Mouse (Mus musculus) forebrain, embryonic 10.5 days (tissue): ENCODE data around the gene Ccdc141. TPM values are rescaled to one million over a fixed set of nuclear protein-coding genes. Genes with fewer than 3 reads are reported as not detected.

Source experiments
- DNase-seq: peaks from one replicate; pipeline ENCODE4 v3.0.0-alpha.2; 2017; ENCODE audit warnings: low spot score; ENCODE audit errors: extremely low spot score
- H3K27ac ChIP-seq: fragments of 300-500 bp; sonication (generic); 2 replicates; pipeline ENCODE4 v1.5.1; 2016; ENCODE audit warnings: mild to moderate bottlenecking
- H3K27me3 ChIP-seq: fragments of 300-500 bp; sonication (generic); 2 replicates; pipeline ENCODE4 v1.6.1; 2016; ENCODE audit warnings: mild to moderate bottlenecking; ENCODE audit not compliant: poor library complexity, severe bottlenecking
- H3K36me3 ChIP-seq: fragments of 300-500 bp; sonication (generic); replicated peaks from 2 replicates; pipeline ENCODE4 v1.6.1; 2016; ENCODE audit warnings: mild to moderate bottlenecking, moderate library complexity
- H3K4me1 ChIP-seq: fragments of 300-500 bp; sonication (generic); 2 replicates; pipeline ENCODE4 v1.6.1; 2016
- H3K4me3 ChIP-seq: fragments of 300-500 bp; sonication (generic); 2 replicates; pipeline ENCODE4 v1.5.1; 2016; ENCODE audit warnings: mild to moderate bottlenecking, moderate library complexity
- H3K9me3 ChIP-seq: fragments of 300-500 bp; sonication (generic); 2 replicates; pipeline ENCODE4 v1.6.1; 2016; ENCODE audit warnings: mild to moderate bottlenecking, moderate library complexity
- WGBS: fragments of 180-500 bp; shearing (Covaris S2); methylation state at CpG from one replicate; pipeline ENCODE4 v1.1.7; 2016; 5-methylcytosine and 5-hydroxymethylcytosine counted together
- polyA plus RNA-seq: library from polyadenylated mRNA; unstranded; fragments of >200 nt; fragmentation: Nextera tagmentation; extraction: Ambion mirVana; gene quantifications from 2 replicates; pipeline ENCODE4 v1.2.1, GENCODE M21; 2016

The Ccdc141 gene
- polyA plus RNA-seq, 1 experiment from 2014 or later = 2.6 TPM

DNA sequence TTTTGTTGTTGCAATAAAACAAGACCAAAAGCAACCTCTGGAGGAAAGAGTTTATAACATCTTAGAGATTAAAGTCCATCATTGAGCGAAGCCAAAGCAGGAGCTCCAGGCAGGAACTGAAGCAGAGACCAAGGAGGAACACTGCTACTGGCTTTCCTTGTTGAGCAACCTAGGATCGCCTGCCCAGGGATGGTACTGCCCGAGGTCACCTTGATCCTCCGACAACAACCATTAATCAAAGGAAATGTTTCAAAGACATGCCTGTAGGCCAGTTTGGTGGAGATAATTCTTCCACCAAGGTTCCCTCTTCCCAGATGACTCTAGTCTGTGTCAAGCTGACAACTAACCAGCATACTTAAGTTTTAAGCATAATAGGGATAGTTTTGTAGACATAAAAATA lies 91.7 kb downstream of the Ccdc141 start:
- no peak overlapping the region for H3K27ac ChIP-seq
- no peaks in the 10 kb centered on the region for H3K9me3 ChIP-seq
- 89% methylated on average over 4 of the region's 4 CpGs for WGBS
- H3K36me3 ChIP-seq = no peaks in the 10 kb centered on the region
- no peak overlapping the region for H3K4me3 ChIP-seq
- peaks cover 10% of the 10 kb centered on the region for H3K4me1 ChIP-seq
- H3K27me3 ChIP-seq = no peaks in the 10 kb centered on the region
- DNase-seq = no peak

- 38% methylated on average over 6 of the region's 6 CpGs for WGBS
- no peak overlapping the region for H3K27ac ChIP-seq
- no peaks in the 10 kb centered on the region for H3K27me3 ChIP-seq
- DNase-seq = no peak
- H3K4me3 ChIP-seq = no peak overlapping the region
- H3K4me1 ChIP-seq = peaks cover 16% of the 10 kb centered on the region
- no peaks in the 10 kb centered on the region for H3K36me3 ChIP-seq
- no peaks in the 10 kb centered on the region for H3K9me3 ChIP-seq
These were observed 96.1 kb downstream of the Ccdc141 start for GRCm38 (mm10) chr2:77074373-77074772.

DNA sequence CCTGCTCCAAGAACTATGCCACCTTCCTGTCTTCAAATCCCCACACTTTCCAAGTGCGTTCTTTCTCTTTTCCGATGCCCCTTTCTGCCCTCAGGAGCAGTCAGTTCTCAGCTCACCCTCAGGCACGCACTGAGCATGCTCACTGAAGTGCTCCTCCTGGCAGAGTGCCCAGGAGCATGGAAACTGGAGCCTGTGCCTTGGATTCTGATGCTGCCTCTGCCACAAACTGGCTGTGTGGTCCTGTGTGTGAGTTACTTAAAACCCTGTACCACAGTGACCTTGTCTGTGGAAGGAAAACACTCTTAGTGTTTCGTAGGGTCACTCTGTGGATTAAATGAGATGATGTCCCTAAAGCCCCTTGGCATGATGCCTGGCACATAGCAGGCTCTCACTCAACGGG lies 96.5 kb downstream of the Ccdc141 start:
- Histone ChIP-seq H3K4me1 (peaks cover 16% of the 10 kb centered on the region), H3K27me3 (no peaks in the 10 kb centered on the region), H3K4me3 (no peak overlapping the region), H3K27ac (no peak overlapping the region), H3K9me3 (no peaks in the 10 kb centered on the region), H3K36me3 (no peaks in the 10 kb centered on the region)
- no peak for DNase-seq
- 71% methylated on average over 5 of the region's 5 CpGs for WGBS

DNA sequence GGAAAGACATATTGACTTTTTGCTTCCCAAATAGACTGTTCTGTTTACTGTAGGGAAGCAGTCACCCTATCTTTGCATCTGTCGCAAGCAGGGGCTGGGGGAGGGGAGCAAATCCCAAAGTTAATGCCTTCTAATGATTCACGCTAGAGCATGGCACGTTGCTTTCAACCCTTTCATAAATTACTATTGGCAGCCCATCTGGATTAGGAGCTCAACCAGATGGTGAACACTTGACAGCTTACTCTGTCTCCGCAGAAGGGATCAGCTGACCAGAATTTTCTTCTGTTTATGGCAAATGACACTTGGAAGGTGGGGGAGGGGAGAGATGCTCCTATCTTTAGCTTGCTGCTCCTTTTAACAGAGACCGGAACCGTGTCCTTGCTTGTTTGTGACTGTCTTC lies 105.1 kb downstream of the Ccdc141 start:
- no peak for DNase-seq

DNA sequence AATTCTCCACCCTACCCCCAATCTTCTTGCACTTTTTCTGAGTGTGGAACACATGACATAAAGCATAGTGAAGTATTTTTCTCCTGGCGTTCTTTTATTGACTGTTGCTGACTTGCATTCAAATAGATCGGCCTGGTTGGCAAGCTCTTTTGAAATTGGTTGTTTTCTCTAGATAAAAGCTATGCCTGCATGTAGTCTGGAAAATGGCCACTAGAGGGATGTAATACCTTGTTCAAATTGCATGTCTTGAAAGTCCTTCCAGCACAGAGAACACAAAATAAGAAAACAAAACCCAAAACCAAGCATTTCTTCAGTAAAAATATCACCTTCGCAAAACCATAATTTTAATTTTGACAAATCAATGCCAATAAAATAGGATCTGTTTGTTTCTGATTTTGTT lies 108.6 kb downstream of the Ccdc141 start:
- 52% methylated on average over 3 of the region's 3 CpGs for WGBS
- Histone ChIP-seq H3K4me1 (peaks cover 34% of the 10 kb centered on the region), H3K9me3 (no peaks in the 10 kb centered on the region), H3K27ac (no peak overlapping the region), H3K27me3 (peaks cover 4% of the 10 kb centered on the region; the same call in 1 of the 2 replicates), H3K4me3 (no peak overlapping the region), H3K36me3 (no peaks in the 10 kb centered on the region)
- no peak for DNase-seq

More for the DNA sequence above, 105.1 kb downstream of the Ccdc141 start:
- H3K4me1 ChIP-seq = peaks cover 10% of the 10 kb centered on the region
- H3K27ac ChIP-seq = no peak overlapping the region
- WGBS = 49% methylated on average over 6 of the region's 6 CpGs
- H3K4me3 ChIP-seq = no peak overlapping the region
- no peaks in the 10 kb centered on the region for H3K36me3 ChIP-seq
- no peaks in the 10 kb centered on the region for H3K9me3 ChIP-seq
- H3K27me3 ChIP-seq = peaks cover 4% of the 10 kb centered on the region; the same call in 1 of the 2 replicates

DNA sequence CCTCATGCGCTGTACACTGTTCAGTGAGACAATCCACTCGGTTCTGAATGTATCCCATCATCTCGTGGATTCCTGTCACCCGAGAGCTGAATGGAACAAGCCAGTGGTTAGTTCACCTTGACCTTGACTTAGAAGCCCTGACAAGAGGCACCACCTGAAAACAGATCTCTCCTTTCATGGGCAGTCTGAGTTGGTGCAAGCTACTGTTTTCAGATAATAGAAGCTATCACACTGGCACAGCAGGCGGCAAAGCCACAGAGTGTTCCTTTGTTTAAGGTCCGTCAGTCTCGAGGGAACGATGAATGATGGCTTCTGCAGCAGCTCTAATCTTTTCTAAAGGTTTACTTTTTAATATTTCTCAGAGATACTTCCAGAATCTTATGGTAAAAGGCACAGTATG lies 110.8 kb downstream of the Ccdc141 start:
- H3K4me1 ChIP-seq = peaks cover 37% of the 10 kb centered on the region
- no peak overlapping the region for H3K27ac ChIP-seq
- H3K9me3 ChIP-seq = no peaks in the 10 kb centered on the region
- DNase-seq = no peak
- H3K4me3 ChIP-seq = no peak overlapping the region
- no peaks in the 10 kb centered on the region for H3K36me3 ChIP-seq
- 27% methylated on average over 8 of the region's 8 CpGs for WGBS
- peaks cover 7% of the 10 kb centered on the region; the same call in 1 of the 2 replicates for H3K27me3 ChIP-seq

DNA sequence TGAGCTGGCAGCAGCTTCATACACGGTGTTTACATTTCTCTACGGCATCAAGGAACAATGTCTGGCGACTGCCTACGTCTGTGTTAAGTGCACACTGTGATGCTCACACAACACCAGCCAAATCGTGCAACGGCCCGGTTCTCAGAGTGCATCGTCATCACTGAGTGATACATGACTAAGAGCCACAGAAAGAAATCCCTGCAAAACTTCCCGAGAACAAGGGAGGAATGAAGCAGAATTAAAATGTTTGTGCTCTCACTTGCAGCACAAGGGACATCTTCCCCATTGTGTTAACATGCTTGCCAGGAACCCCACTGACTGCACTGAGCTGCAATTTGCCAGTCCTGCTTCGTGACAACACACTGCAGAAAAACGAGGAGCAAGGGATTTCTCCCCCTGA lies 114.1 kb downstream of the Ccdc141 start:
- H3K9me3 ChIP-seq = no peaks in the 10 kb centered on the region
- H3K27ac ChIP-seq = no peak overlapping the region
- no peaks in the 10 kb centered on the region for H3K36me3 ChIP-seq
- 39% methylated on average over 11 of the region's 11 CpGs for WGBS
- no peak for DNase-seq
- peaks cover 6% of the 10 kb centered on the region; the same call in 1 of the 2 replicates for H3K27me3 ChIP-seq
- no peak overlapping the region for H3K4me3 ChIP-seq
- peaks cover 37% of the 10 kb centered on the region for H3K4me1 ChIP-seq

DNA sequence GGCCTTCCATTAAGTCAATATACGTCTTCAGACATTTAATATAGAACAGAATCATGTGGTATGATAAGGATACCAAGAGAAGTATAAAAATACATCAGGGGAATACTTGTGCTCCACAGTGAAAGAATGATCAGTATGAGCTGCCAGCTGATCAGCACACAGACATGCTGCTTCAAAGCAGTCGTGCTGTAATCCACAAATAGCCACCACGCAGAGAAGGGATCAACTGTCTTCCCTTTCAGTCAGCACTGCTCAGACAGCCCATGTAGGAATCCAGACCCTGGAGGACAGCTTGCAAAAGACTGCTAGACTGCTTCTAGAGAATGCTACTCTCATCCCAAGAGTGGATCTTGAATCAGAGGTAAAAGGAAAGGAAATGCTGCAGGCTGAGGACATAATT lies 127.5 kb downstream of the Ccdc141 start:
- Histone ChIP-seq H3K27ac (no peak overlapping the region), H3K4me1 (no peaks in the 10 kb centered on the region), H3K36me3 (no peaks in the 10 kb centered on the region), H3K4me3 (no peak overlapping the region), H3K27me3 (no peaks in the 10 kb centered on the region), H3K9me3 (no peaks in the 10 kb centered on the region)
- WGBS = 80% methylated on average over 3 of the region's 3 CpGs
- DNase-seq = no peak

DNA sequence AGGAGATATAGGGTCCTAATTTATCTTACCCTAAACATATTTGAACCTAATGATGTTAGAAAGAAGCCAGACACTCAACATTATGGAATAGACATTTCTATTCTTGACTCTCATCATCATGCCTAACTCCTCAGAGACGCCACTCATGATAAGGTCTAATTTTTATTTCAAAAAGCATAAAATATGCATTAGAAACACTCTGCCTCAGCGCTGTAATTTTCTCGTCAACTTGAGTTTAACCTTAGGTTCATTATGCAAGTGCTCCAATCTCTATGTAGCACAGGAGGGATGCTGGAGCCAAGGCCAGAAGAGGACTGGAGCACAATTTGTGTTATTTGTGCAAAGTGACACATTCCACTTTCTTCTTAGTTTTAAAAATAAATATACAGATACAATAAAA lies 130.8 kb downstream of the Ccdc141 start:
- Histone ChIP-seq H3K27ac (no peak overlapping the region), H3K9me3 (no peaks in the 10 kb centered on the region), H3K4me1 (no peaks in the 10 kb centered on the region), H3K27me3 (no peaks in the 10 kb centered on the region), H3K4me3 (no peak overlapping the region), H3K36me3 (no peaks in the 10 kb centered on the region)
- no peak for DNase-seq
- 90% methylated on average over 3 of the region's 3 CpGs for WGBS

DNA sequence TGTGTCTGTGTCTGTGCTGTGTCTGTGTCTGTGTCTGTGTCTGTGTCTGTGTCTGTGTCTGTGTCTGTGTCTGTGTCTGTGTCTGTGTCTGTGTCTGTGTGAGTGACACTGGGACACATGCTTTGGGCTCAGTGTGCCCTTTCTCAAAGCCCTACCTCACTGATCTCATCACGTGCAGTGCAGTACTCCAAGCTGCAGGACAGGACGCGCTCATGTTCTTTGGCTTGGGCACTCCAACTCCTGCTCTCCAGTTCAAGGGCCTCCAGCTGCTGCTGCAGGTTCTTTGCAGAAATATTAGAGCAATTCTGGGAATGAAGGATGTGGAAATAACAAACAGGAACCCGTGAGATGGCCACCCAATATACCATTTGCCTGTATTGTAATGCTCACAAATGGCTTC lies 131.2 kb downstream of the Ccdc141 start:
- Histone ChIP-seq H3K27ac (no peak overlapping the region), H3K36me3 (no peaks in the 10 kb centered on the region), H3K27me3 (no peaks in the 10 kb centered on the region), H3K4me1 (no peaks in the 10 kb centered on the region), H3K9me3 (no peaks in the 10 kb centered on the region), H3K4me3 (no peak overlapping the region)
- no peak for DNase-seq
- 89% methylated on average over 4 of the region's 4 CpGs for WGBS

DNA sequence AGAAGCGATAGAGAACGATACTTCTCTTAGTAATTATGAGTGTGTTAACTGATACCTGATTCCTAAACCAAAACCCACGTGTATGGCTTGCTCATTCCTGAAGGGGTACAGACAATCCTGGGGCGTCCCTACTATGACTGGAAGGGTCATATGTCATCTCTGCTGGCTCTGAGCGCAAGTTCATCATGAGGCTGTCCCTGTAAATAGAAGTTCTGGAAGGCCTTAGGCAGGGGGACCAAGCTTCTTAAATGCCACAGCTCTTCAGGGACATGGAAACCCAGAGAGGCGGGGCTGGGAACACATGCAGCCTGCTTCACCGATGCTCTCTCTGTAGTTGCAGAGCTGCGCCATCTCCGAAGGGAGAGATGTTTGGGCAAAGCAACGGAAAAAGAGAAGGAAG lies 133.2 kb downstream of the Ccdc141 start:
- H3K9me3 ChIP-seq = no peaks in the 10 kb centered on the region
- H3K27me3 ChIP-seq = no peaks in the 10 kb centered on the region
- no peaks in the 10 kb centered on the region for H3K4me1 ChIP-seq
- WGBS = 90% methylated on average over 10 of the region's 10 CpGs
- DNase-seq = no peak
- no peak overlapping the region for H3K4me3 ChIP-seq
- H3K27ac ChIP-seq = no peak overlapping the region
- no peaks in the 10 kb centered on the region for H3K36me3 ChIP-seq

DNA sequence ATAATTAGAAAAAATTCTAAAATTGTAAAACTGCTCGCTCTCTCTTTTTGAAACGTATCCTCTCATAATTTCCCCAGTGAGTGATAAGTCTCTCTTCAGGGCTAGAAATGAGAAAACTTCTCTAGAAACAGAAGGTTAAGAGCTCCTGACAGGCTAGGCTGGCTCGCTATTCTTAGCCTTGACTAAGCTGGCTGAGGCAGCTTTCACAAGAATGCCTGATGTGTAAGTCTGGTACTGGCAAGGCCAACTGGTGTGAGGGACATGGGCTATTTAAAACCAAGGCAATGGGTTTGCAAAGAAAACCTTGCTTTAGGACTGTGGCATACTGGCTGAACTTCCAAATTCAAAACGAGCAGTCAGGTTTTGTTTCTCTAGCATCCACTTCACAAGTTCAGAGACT lies 136.3 kb downstream of the Ccdc141 start:
- 94% methylated on average over 4 of the region's 4 CpGs for WGBS
- no peak overlapping the region for H3K27ac ChIP-seq

GRCm38 (mm10) chr2:77033322-77034060 lies 136.9 kb downstream of the Ccdc141 start:
- Histone ChIP-seq H3K36me3 (no peaks in the 10 kb centered on the region), H3K4me3 (no peak overlapping the region), H3K27me3 (no peaks in the 10 kb centered on the region), H3K27ac (no peak overlapping the region), H3K9me3 (no peaks in the 10 kb centered on the region), H3K4me1 (no peaks in the 10 kb centered on the region)
- WGBS = 84% methylated on average over 13 of the region's 13 CpGs
- DNase-seq = no peak

More for the DNA sequence above, 136.3 kb downstream of the Ccdc141 start:
- H3K4me1 ChIP-seq = no peaks in the 10 kb centered on the region
- no peak overlapping the region for H3K4me3 ChIP-seq
- no peaks in the 10 kb centered on the region for H3K27me3 ChIP-seq
- DNase-seq = no peak
- no peaks in the 10 kb centered on the region for H3K36me3 ChIP-seq
- H3K9me3 ChIP-seq = no peaks in the 10 kb centered on the region
